Mouse (Mus musculus) lung, adult 2 months (tissue): Measurements from ENCODE around the gene Rmdn2.

Experiments used
- CTCF ChIP-seq: fragments of 200-500 bp; IDR thresholded peaks from 2 replicates; pipeline ENCODE4 v1.5.1; 2011; ENCODE audit warnings: mild to moderate bottlenecking, low read length, control low read depth; ENCODE audit not compliant: insufficient read depth
- POLR2A ChIP-seq: fragments of 200-500 bp; IDR thresholded peaks from 2 replicates; pipeline ENCODE4 v1.6.1; 2011; ENCODE audit warnings: low read depth, mild to moderate bottlenecking, control low read depth, low read length, borderline replicate concordance; ENCODE audit errors: extremely low read depth

GRCm38 (mm10) chr17:79623841-79624240 lies 12.2 kb downstream of the Rmdn2 start:
- no peak for TF ChIP-seq CTCF
- no peak for TF ChIP-seq POLR2A
